Mouse (Mus musculus) 3T3-L1 (cell line): ENCODE results near the gene Gm49366.
"Not testable (repeated sequence)": the region's sequence is repeated elsewhere in the genome, so short reads cannot be mapped to it uniquely, and the experiment has no call there.

Experiments used
- DNase-seq: peaks from one replicate; pipeline ENCODE4 v3.0.0-alpha.2; 2015; ENCODE audit warnings: low read depth, low spot score

Gene Gm49366

DNA sequence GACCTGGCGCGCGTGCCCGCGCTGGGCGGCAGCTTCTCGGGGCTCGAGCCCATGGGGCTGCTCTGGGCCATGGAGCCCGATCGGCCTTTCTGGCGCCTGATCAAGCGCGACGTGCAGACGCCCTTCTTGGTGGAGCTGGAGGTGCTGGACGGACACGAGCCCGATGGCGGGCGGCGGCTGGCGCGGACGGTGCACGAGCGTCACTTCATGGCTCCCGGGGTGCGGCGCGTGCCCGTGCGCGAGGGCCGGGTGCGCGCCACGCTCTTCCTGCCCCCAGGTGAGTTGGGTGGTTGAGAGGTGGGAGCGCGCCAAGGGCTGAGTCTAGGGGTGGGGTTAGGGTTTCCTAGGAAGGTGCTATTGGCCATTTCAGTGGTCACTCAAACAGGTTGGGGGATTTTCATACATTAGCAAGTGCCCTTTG lies at the start of gene Gm49366:
Gene Gm49366, plus strand, starts transcription at position 245 of the 421 bp plus-strand sequence.
- DNase-seq: not testable (repeated sequence)

DNA sequence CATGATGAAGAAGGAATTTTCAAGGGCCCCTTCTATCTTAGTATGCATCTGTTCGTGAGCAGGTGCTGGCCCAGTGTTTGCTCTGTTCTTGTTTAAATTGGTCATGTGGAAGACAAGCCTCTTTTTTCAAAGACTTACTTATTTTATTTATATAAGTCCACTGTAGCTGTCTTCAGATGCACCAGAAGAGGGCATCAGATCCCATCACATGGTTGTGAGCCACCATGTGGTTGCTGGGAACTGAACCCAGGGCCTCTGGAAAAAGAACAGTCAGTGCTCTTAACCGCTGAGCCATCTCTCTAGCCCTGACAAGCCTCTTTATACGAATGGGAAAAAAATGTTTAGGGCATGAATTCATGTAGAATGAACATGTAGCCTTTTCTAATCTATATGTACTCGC lies 49.4 kb upstream of the Gm49366 start:
- no peak for DNase-seq

DNA sequence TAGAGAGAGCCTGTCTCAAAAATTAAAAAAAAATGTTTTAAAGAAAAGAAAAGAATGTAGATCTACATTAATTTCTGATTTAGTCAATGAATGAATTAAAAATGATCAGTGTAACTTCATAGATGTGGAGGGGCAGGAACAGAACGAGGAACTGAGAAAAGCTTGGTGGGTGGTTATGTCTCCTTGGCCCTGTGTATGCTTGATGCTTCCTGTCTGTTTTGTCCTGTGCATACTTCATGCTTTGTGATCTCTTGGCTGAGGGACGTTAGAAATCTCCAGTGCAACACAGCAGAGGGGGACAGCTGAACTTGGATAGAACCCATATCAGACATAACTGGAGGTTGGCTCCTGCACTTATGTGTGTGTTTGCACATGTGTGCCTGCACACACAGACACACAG lies 41.5 kb upstream of the Gm49366 start:
- DNase-seq: no peak

DNA sequence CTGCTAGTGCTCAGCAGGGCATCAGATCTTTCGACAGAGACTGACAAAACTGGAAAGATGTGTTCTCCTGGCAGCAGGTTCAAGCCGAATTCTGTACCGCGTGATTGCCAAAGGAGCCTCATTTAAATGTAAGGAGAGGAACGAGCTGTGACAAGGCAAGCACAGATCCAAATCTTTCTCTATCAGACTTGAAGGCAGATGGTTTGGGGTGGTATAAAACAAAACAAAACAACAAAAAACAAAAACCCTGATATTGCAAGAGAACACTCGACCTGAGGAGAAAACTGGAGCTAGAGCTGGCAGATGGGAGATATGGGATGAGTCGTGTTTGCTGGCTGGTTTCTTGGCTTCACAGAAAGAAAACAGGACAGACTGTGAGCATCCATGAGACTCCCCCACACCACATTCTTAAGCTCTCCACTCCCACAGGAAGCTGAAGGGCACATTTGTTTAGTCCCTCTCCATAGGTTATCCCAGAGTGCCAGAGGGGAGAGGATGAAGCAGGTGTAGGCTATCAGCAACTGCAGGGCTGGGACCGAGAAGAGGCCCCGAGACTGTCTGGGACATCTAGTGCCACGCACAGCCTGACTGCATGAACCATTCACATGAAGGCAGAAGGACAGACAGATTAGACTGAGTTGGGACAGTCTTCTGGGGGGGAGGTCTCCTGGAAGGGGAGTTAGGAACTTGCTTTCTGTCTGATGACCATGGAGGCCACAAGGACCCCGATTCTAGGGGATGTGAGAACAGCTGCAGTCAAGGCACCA lies 40.2 kb upstream of the Gm49366 start:
- peak; percentile 57 for DNase-seq

DNA sequence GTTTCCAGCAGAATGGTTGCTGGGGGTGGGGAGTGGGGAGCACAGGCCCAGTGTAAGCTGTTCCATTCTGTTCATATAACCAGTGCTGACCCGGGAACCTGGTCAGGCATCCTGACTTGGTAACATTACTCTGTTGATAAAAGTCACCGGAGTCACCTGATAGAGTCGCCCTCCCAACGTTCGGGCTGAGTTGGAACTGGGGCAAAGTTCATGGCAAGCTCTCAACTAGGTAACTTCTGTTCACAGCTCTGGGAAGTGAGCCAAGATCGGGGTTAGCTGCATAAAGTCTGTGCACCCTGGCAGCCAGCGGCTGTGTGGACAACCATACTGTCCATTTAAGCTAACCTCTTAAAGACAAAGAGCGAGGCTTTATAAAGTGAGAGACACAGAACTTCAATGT lies 39.5 kb upstream of the Gm49366 start:
- DNase-seq: peak; percentile 41

DNA sequence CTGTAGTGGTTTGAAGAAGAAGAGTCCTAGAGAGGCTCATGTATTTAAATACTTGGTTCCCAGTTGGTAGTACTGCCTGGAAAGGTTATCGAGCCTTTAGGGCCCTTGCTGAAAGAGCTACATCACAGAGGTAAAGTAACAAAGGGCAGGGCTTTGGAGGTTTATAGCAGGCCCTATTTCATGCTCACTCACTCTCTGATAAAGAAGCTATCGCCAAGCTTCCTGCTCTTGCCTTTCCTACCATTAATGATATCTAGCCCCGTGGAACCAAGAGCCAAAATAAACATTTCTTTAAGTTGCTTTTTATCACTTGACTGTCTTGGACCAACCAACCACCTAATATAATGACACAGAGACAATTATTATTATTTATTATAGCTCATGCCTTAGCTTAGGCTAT lies 38.3 kb upstream of the Gm49366 start:
- DNase-seq: no peak

DNA sequence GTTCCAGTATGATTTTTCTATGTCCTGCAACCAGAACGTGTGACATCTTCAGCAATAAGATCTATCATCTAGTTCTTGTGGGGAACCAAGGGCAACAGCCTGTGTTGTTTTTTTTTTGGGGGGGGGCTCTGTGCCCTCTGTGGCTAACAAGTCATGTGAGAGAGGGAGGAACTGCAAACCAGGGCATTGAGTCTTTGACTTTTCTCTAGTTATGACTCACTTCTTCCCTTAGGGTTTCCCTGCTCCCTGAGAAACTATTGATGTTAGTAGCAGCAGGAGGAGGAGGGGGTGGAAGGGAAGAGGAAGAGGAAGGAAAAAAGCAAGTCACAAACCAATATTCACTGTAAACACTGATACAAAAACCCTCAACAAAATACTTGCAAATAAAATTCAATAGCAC lies 34.9 kb upstream of the Gm49366 start:
- peak; percentile 14 for DNase-seq

DNA sequence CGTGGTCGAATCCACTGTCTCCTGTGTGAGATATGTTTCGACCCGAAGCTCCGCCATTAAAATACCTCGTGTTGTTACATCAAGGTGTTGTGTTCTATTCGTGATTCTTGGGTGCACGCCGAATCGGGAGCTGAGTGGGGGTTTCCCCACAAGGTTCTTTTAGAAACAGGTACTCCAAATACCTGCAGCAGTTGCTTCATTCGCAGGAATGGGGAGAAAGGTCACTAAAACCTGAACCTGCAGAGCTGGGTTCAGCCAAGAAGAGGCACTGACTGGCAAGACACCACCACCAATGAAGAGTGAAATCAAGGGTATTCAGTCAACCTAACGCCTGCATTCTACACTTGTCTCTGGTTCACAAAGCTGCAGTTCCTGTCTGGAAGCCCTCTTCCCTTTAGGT lies 30.5 kb upstream of the Gm49366 start:
- no peak for DNase-seq

DNA sequence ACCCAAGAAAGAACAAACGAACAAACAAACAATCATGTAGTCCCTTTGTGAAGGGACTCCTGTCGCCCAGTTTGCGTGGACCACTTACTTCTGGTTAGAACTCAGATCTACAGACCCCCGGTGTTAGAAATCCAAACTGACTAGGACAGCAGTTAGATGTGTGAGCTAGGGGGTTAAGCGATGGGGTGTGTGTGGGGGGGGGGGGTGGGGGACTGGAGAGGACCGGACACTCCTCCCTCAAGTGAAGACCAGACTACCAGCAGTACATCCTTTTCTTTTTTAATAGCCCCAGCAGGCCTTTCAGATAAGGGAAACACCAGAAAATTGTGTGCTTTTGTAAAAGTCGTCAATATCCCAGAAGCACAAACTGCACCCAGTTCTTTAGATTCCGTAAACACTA lies 30.0 kb upstream of the Gm49366 start:
- DNase-seq: no peak

DNA sequence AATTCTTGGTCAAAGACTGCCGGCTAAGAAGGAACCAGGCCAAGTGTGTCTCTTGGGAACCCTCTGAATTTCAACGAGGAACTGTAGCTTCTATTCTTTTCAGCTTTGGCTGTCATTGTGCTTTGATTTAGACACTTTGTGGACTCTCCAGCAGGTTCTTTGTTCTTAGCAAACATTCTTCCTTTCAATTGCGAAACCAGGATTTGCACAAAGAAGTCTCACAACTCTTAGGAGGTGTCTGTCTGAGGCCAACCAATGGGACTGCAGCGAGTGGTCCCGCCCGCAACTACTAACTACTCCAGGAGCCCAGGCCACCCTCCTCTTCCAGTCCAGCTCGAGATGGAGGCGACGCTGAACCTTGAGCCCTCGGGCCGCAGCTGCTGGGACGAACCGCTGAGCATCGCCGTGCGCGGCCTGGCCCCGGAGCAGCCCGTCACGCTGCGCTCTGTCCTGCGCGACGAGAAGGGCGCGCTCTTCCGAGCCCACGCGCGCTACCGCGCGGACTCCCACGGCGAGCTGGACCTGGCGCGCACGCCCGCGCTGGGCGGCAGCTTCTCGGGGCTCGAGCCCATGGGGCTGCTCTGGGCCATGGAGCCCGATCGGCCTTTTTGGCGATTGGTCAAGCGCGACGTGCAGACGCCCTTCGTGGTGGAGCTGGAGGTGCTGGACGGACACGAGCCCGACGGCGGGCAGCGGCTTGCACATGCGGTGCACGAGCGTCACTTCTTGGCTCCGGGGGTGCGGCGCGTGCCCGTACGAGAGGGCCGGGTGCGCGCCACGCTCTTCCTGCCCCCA lies 29.4 kb upstream of the Gm49366 start, which contains the start of gene Acot1:
Gene Acot1, plus strand, starts transcription at position 320 of the 795 bp plus-strand sequence.
- DNase-seq: peak; percentile 55

DNA sequence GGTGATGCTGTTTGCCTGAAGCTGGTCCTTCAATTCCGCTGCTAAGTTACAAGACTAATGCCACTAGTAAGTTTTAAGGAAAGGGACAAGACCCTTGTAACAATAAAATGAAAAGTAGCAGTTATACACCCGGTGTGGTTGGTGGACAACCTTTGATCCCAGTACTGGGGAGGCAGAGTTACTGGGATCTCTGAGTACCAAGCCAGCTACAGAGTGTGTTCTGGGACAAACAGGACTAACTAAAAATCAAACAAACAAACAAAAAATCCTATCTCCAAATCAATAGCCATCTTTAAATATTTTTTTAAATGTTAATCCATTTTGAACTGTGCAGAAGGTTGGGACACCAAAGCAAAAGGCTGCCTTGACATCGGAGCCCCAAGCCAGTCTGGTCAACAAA lies 28.5 kb upstream of the Gm49366 start:
- no peak for DNase-seq

DNA sequence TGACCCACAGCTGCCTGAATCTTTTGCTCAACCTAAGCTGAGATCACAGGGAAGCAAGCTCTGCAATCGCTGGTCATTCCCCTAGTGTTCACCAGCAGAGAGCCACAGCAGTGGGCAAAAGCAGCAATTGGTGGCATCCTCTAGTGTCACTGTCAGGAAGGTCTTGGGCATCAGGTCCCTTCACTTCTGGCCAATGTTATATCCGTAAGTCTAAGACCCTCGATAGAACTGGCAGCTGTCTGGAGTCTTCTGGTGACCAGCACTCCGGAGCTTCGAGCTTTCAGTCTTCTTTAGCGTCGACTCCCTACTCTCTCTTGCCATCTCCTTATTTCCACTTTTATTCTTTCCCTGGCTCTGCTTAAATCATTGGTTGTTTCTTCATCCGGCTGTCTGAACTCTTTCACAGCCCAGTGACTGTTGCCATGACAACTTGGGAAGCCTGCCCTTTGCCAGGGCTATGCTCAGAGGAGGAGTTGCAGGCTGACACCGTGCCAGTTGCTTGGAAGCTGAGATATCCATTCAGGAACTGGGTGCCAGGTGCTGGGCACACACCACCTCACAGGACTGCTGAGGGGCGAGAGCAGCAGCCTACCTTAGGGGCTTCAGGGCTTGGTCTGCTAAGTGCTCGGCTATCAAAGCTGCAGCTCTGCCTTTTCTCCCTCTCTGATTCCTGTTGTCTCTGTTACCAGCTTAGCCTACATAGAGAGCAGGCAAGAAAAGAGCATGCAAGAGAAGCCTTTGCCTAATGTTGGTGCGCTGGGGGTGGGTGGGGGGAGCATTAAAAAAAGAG lies 27.3 kb upstream of the Gm49366 start:
- DNase-seq: peak; percentile 40

DNA sequence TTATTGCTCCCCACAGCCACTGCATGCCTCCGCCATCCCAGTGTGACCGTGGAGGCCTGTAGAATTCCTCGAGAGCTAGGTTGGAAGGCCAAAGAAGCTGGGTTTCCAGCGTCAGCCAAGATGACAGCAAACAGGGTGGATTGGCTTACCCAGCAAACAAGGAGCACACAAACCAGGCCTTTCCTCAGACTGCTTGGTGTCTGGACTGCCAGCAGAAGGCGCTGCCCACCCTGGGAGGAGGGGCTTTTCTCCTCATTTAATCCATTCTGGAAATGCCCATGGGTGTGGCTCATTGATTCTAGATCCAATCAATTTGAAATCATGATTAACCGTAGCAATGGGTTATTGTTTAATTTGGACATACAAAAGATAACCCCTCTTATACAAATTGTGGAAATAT lies 25.6 kb upstream of the Gm49366 start:
- DNase-seq: no peak

DNA sequence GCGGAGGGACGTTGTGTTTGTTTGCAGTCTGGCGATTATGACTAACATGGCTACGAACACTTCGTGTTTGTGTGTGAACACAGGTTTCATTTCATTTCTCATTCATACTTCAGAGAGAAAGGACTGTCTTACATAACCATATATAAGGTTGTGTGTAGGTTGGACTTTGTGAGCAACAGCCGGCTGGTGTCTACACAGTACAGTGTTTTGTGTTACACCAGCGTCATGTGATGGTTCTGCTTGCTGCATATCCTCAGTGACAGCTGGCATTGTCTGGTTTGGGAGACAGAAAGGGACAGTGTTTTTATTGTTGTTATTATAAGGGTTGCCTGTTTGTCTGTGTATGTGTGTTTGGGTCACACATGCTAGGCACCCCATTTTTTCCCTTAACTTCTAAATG lies 25.0 kb upstream of the Gm49366 start:
- no peak for DNase-seq

DNA sequence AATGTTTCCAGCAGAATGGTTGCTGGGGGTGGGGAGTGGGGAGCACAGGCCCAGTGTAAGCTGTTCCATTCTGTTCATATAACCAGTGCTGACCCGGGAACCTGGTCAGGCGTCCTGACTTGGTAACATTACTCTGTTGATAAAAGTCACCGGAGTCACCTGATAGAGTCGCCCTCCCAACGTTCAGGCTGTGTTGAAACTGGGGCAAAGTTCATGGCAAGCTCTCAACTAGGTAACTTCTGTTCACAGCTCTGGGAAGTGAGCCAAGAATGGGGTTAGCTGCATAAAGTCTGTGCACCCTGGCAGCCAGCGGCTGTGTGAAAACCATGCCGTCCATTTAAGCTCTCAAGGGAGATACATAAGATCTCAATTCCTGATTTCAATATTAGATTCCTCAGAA lies 18.2 kb upstream of the Gm49366 start:
- peak; percentile 42 for DNase-seq

DNA sequence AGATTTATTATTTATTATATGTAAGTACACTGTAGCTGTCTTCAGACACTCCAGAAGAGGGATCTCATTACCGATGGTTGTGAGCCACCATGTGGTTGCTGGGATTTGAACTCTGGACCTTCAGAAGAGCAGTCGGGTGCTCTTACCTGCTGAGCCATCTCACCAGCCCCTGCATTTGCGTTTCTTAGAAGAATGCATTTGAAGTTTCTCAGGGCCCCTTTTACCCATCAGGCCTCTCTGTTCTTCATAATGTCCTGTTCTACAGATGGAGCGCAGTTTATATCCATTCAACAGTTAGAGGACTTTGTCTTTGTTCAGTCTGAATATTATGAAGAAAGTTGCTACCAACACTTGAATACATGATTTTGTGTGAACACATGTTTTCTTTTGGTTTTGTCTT lies 16.5 kb upstream of the Gm49366 start:
- not testable (repeated sequence) for DNase-seq

DNA sequence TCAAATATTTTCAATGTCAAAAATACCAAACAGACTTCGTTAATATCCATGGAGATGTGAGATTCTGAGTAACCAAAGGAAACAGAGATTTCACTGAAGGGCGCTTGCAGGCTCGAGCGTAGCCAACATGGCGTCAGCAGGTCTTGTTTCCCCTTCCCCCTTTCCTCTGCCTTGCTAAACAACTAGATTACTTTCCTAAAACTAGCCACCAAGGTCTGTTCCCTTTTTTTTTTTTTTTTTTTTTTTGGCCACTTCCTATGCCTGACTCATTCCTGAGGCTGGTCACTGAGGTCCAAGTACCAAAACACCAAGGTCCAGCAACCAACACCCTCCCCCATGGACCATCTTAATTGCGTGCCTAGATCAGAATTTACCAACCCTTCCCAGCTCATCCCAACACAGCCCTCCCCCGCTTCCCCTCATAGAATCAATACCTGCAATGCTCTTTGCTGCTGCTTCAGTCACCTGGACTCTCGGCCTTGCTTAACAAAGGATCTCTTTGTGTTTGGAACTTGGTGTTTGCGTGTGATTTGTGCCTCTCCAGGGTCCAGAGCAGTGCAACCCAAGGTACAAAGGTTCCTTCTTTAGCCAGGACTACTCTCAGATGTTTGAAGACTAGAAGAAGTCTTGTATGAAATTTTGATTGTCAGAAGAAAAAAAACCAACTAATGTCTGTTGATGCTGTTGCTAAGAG lies 15.5 kb upstream of the Gm49366 start:
- no peak for DNase-seq

DNA sequence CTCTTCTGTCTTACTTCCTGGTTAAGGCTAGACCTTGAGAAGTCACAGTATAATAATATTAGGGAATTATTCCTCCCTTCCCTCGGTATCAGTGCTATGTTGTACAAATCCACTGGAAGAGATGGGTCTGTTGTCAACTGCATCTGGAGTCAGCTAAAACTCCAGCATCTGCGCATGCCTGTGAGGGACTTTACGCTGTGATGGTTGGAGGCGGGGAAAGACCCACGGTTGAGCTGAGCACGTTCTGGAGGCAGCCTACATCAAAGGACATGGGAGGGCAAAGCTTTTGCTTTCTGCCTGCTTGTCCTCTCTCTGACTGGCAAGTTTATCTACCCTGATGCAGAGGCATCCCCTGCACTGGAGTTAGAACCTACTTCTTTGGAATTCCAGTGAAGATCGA lies 12.8 kb upstream of the Gm49366 start:
- no peak for DNase-seq

DNA sequence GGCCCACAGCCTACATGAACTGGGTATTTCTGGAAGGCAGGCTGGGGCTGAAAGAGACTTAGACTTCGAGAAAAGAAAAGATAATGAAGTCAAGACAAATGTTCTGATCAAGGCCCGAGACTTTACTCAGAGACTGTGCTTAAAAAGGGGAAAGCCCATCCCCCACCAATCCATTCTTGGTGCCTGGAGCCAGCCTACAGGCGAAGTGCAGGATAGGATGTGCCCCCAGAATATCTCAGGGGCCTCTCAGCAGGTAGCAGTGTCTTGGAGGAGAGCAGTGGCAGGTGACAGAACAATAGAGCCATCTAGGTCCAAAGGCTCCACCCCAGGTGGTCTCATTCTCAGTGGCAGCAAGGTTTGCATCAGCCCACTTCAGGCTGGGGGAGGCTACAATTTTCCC lies 10.4 kb upstream of the Gm49366 start:
- DNase-seq: not testable (repeated sequence)

DNA sequence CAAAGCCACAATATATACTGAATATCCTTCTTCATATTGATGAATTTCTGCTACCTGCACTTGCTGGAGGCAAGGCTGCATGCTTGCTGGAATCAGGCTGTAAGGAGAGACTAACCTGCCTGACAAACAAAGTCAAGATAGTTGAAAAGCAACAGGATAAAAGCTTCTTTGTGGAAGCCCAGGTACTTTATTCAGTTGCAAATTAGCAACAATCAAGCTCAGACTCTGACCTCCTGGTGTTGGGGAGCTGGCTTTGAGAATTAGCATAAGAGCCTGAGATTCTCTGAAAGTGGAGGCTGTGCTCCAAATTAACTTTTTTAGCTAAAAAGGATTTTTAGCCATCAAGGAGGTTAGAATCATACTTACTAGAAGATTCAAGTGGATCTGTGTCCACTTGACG lies 9.7 kb upstream of the Gm49366 start:
- DNase-seq: not testable (repeated sequence)

DNA sequence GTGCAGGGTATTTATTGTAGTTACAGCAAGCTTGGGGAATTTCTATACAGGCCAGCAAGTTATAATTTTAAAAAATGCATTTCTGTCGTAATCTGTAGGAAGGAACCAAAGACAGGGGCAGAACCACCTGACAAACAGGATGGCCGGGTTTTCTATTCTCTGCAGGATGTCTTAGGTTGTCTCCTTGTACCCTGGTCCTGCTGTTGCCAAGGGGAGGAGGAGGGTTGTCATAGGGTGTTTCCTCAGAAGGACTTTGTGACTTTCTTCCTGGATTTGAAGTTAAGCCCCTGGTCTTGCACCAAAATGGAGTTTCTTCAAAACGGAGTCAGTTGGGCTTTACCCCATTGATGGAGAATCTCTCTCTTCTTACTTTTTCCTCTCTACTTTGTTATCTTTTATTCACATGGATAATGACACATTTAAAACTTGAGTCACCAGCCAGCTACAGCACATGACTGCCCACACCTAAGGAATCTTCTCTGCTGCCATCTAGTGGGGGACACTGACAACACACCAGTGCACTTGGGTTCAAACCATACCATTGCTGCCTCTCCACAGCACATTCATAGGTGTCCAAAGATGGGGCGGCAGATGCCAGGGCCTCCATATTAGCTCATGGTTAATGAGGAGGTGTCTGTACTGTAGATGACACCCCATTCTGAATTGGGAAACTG lies 7.9 kb upstream of the Gm49366 start:
- peak; percentile 91 for DNase-seq
